Mouse (Mus musculus): ENCODE results near the gene Galk1.

Galk1 gene

DNA sequence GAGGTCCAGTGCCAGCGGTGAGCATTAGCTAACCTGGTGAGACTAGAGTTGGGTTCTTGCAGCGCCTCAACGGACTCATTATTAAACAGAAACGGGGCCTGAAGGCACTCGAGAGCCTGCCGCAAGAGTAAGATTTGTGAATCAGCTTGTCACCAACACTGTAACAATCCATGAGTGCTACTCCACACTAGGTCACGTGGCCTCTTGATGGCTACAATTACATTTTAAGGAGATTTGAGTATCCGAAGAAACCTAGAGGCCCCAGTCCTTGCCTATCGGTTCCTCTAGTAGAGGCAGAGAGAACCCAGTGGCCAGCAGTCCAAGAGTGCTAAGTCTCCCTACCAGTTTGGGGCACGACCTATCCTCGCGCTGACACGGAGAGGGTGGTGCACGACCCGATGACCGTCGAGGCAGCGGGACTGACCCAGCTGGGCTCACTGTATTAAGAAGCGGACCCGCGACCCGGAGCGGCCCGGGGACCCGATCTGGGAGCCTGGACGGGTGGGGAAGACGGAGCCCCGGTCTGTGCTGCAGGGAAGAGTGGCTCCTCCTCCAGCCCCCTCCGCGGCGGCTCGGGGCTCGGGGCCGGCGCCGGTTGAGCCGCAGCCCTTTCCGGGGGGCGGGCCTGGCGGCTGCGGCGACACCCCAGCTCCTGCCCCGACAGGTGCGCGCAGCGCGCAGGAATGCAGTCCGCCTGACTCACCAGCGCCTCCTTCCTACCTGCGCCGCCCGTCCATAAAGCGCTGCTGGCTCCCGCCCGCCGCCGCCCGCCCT is 38.0 kb downstream of the Galk1 start, which contains the start of gene Itgb4:
TSS of gene Itgb4 (plus strand) at position 401 of the 774 bp plus-strand sequence.
- DNase-seq: peak; percentile 53 to 59

GRCm38 (mm10) chr11:115971016-115971415 is 41.5 kb downstream of the Galk1 start:
- DNase-seq: no peak

GRCm38 (mm10) chr11:115970006-115970673 is 42.4 kb downstream of the Galk1 start:
- DNase-seq: no peak

DNA sequence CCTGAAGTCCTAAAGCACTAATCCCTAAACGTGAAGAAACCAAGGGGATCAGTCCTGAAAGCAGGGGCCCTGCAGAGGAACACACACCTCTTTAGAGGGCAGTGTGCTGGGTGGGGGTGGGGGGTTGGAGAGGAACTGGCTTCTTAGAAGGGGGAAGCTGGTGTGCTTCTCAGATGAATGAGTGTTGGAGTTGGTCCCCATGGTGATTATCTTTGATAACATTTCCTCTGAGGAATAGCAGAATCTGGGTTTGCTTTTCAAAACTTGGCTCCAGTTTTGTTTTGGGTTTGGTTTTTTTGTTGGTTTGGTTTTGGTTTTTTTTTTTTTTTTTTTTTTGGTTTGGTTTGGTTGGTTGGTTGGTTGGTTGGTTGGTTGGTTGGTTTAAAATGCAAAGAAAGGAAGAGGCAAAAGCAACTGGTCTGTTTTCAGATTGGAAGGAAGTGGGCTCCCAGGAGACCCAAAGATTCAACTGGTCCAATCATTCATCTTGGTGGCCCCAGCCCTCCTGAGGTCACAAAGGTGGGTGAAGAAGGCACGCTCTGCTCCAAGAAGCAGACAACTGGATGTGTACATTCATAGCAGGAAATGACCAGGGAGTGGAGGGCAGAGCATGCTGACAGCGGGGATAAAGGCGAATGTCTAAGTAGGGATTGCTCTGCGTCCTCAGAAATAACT is 43.7 kb downstream of the Galk1 start:
- peak; percentile 24 to 27 for DNase-seq

- DNase-seq: peak; percentile 19 to 25
These were observed 47.4 kb downstream of the Galk1 start for GRCm38 (mm10) chr11:115964977-115965604.

GRCm38 (mm10) chr11:115962651-115963412 is 49.7 kb downstream of the Galk1 start:
- no peak for DNase-seq

- no peak for DNase-seq
These were observed 53.5 kb downstream of the Galk1 start for GRCm38 (mm10) chr11:115959018-115959417.

All from B cell, adult 2 months (primary cell).